Comparison of ENCODE assay signal across 25 mouse cellular contexts in genomic region chr13:95635301-95635700, GRCm38 (mm10). TPM values are rescaled to one million over a fixed set of nuclear protein-coding genes. Genes with fewer than 3 reads are reported as not detected.
A peak's percentile ranks its signal among the peaks of the same experiment; 100 is the strongest.
DNase-seq lines count a peak whose midpoint lies in the region; ATAC-seq and TF ChIP-seq lines count a peak whose summit lies in the region.
"Had no signal": no experiment of that assay in that cellular context is flagged by ENCODE, and none has a peak within 500 bp of the region (broad histone marks: within the 10 kb centered on the region; RNA-seq: fewer than 3 reads in every experiment).

No protein-coding gene starts in this region.

- peaks cover 47% of the 10 kb centered on the region for H3K4me1 ChIP-seq in heart, embryonic 10.5 days
- peaks cover 59% of the 10 kb centered on the region for H3K4me1 ChIP-seq in heart, embryonic 13.5 days
- peaks cover 20% of the 10 kb centered on the region for H3K4me1 ChIP-seq in heart, postnatal 0 days (ENCODE audit: control insufficient read depth, insufficient read depth)
- peaks cover 25% of the 10 kb centered on the region for H3K4me1 ChIP-seq in embryonic fibroblast, embryonic 13.5 days (ENCODE audit: control insufficient read depth, insufficient read depth, low read length)

- no peak for TF ChIP-seq CTCF in heart, postnatal 0 days (IDR thresholded peaks at IDR 0.05; ENCODE audit: low read depth)
- no peak for TF ChIP-seq CTCF in embryonic fibroblast, embryonic 13.5 days (IDR thresholded peaks at IDR 0.05; ENCODE audit: borderline replicate concordance, insufficient read depth, low read length)

- H3K4me2 ChIP-seq in heart, embryonic 13.5 days, result no peak overlapping the region
- H3K4me2 ChIP-seq in heart, postnatal 0 days (ENCODE audit: low read depth, low read length), result no peak overlapping the region
- H3K4me2 ChIP-seq: hindbrain, embryonic 14.5 days had no signal

- peaks cover 6% of the 10 kb centered on the region for H3K36me3 ChIP-seq in heart, embryonic 10.5 days
- H3K36me3 ChIP-seq in heart, embryonic 13.5 days, result peaks cover 6% of the 10 kb centered on the region; the same call in 1 of the 2 replicates
- H3K36me3 ChIP-seq in heart, postnatal 0 days (replicated peaks; ENCODE audit: control insufficient read depth, insufficient read depth, low read length), result no peaks in the 10 kb centered on the region

- H3K27ac ChIP-seq in heart, embryonic 10.5 days, result 0 out of 2 replicates have a peak overlapping the region, but pooled peaks have one; percentile 29
- peak overlapping the region; percentile 90 for H3K27ac ChIP-seq in heart, embryonic 13.5 days (replicated peaks)
- 0 out of 2 replicates have a peak overlapping the region, but pooled peaks have one; percentile 30 for H3K27ac ChIP-seq in heart, postnatal 0 days (ENCODE audit: low read depth)
- 0 out of 2 replicates have a peak overlapping the region, but pooled peaks have one; percentile 96 for H3K27ac ChIP-seq in embryonic fibroblast, embryonic 13.5 days (ENCODE audit: insufficient read depth, low read length)
- H3K27ac ChIP-seq: hindbrain, embryonic 14.5 days; hindbrain, postnatal 0 days had no signal

- no peak for TF ChIP-seq EP300 in heart, postnatal 0 days (IDR thresholded peaks at IDR 0.05; ENCODE audit: low read depth)

- no peak for TF ChIP-seq POLR2A in embryonic fibroblast, embryonic 13.5 days (IDR thresholded peaks at IDR 0.05; ENCODE audit: low read depth, low read length)

- ATAC-seq in heart, embryonic 13.5 days (ENCODE audit: extremely low read depth, insufficient number of reproducible peaks, low FRiP score, low TSS enrichment), result no peak
- ATAC-seq in heart, postnatal 0 days (ENCODE audit: insufficient read depth, low read depth), result no peak
- ATAC-seq: forebrain, embryonic 14.5 days; forebrain, postnatal 0 days; hindbrain, postnatal 0 days; inflammation-experienced regulatory T-cells, adult 6 months; intestine, embryonic 16.5 days; Patski had no signal

- H3K9ac ChIP-seq in heart, embryonic 13.5 days, result no peak overlapping the region
- H3K9ac ChIP-seq in heart, postnatal 0 days (replicated peaks; ENCODE audit: low read depth, low read length), result no peak overlapping the region
- H3K9ac ChIP-seq: forebrain, postnatal 0 days; hindbrain, embryonic 14.5 days had no signal

- DNase-seq in heart, embryonic 10.5 days (ENCODE audit: low spot score), result no peak
- DNase-seq in heart, postnatal 36 days, result no peak
- DNase-seq in heart, postnatal 10 days, result no peak
- DNase-seq in heart, postnatal 0 days (ENCODE audit: low spot score), result no peak
- DNase-seq in heart, adult 9 months (ENCODE audit: low spot score in 2 of 2), result no peak
- DNase-seq: adrenal gland, postnatal 10 days; adrenal gland, postnatal 36 days; B cell, adult 2 months; cerebellum, adult 18-20 months; cerebellum, adult 9-10 months; cerebellum, postnatal 14 days; forebrain, postnatal 0 days; gastrocnemius, postnatal 25 days; kidney, adult 18-20 months; kidney, adult 9 months had no signal

- H3K27me3 ChIP-seq in heart, embryonic 10.5 days (ENCODE audit: insufficient read depth, poor library complexity, severe bottlenecking), result no peaks in the 10 kb centered on the region
- H3K27me3 ChIP-seq in heart, embryonic 13.5 days (replicated peaks), result no peaks in the 10 kb centered on the region
- H3K27me3 ChIP-seq in heart, postnatal 0 days (ENCODE audit: control insufficient read depth, insufficient read depth, low read length), result no peaks in the 10 kb centered on the region
- H3K27me3 ChIP-seq: CH12.LX, Patski had no signal

- 82% methylated on average over 12 of the region's 12 CpGs for WGBS in heart, embryonic 10.5 days
- WGBS in heart, embryonic 13.5 days, result 80% methylated on average over 12 of the region's 12 CpGs
- 81% methylated on average over 12 of the region's 12 CpGs for WGBS in heart, postnatal 0 days

- no peak overlapping the region for H3K4me3 ChIP-seq in heart, embryonic 10.5 days
- H3K4me3 ChIP-seq in heart, embryonic 13.5 days, result no peak overlapping the region
- H3K4me3 ChIP-seq in heart, postnatal 0 days (ENCODE audit: low read depth, low read length), result no peak overlapping the region
- no peak overlapping the region for H3K4me3 ChIP-seq in embryonic fibroblast, embryonic 13.5 days (ENCODE audit: insufficient read depth, low read length)

- intact Hi-C loops in heart, postnatal 36 days (cut with DNase I), result loop anchor here (2.0 kb wide), 1 partner anchor 26 kb away; no protein-coding TSS in a partner anchor
- intact Hi-C loops in heart, postnatal 10 days (cut with DNase I), result no loop called here

- no peaks in the 10 kb centered on the region for H3K9me3 ChIP-seq in heart, embryonic 10.5 days
- no peaks in the 10 kb centered on the region for H3K9me3 ChIP-seq in heart, embryonic 13.5 days
- no peaks in the 10 kb centered on the region for H3K9me3 ChIP-seq in heart, postnatal 0 days (replicated peaks; ENCODE audit: control insufficient read depth, low read length)
- H3K9me3 ChIP-seq: G1E had no signal

RNA-seq across cellular contexts. Expression of gene F2r, which starts 17.0 kb away (rescaled TPM):
- 159 and 166 TPM in 2 replicates for polyA plus RNA-seq in heart, embryonic 10.5 days (2016; fragmentation: Nextera tagmentation; extraction: Ambion mirVana)
- total RNA-seq in heart, postnatal 36 days (2021), result 10 to 100 TPM; 20.0 to 25.3 TPM
- polyA plus RNA-seq in heart, embryonic 13.5 days (2015; fragmentation: Nextera tagmentation; extraction: Ambion mirVana), result 124 and 129 TPM in 2 replicates
- 10 to 100 TPM; 49.6 to 50.1 TPM for total RNA-seq in heart, postnatal 10 days (2021)
- total RNA-seq in heart, postnatal 0 days (2014; rRNA removed; ENCODE audit: low replicate concordance), result 105 and 161 TPM in 2 replicates
- 62.1 and 63.9 TPM in 2 replicates for polyA plus RNA-seq in heart, postnatal 0 days (2015; fragmentation: Nextera tagmentation; extraction: Ambion mirVana)
- 268 and 320 TPM in 2 replicates for polyA plus RNA-seq in embryonic fibroblast, embryonic 13.5 days (2011; ENCODE audit: insufficient read length, low read depth, missing spikeins)
- total RNA-seq: G1E had no signal

Comparison
In these comparisons a context has a peak if more than half of its experiments do, and no peak if none do; other contexts are left out.
1. H3K27ac ChIP-seq: peak in every context shown above with its lines; median percentile 96 in embryonic fibroblast, embryonic 13.5 days; 90 in heart, embryonic 13.5 days; 30 in heart, postnatal 0 days; 29 in heart, embryonic 10.5 days.